Mouse (Mus musculus): ENCODE data around the gene Fis1.

DNA sequence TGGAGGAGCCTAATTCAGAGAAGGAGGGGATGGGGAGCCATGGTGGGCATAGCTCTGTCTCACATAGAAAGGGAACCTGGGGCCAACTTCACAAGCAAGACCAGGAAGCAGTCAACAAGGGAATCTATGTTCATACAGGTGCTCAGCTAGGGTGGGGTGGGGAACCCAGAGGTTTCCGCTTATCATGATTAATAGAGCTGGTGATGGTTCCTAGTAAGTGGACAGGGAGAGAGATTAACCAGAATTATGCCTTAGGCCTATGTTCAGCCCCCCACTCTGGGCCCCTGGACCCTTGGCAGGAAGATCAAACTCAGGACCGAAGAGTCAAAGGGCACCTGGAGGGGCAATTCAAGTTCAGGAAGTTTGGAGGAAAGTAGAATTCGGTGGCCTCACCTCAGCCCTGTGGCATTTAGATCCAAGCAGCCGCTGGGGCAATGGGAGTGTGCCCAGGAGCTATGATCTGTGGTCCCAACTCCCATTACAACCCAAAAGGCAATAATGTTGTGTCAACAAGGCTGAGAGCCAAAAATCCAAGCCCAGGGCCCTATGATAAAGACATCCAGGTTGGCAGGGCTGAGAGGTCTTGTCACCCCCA is 13.9 kb downstream of the Fis1 start:
- no peak for TF ChIP-seq CTCF (IDR thresholded peaks at IDR 0.05; ENCODE audit: low read depth)
- TF ChIP-seq EP300 (IDR thresholded peaks at IDR 0.05; ENCODE audit: low read depth) = no peak

All from liver, postnatal 0 days (tissue).